Mouse (Mus musculus) limb, embryonic 15.5 days (tissue): ENCODE data around the gene Scd4. TPM values are rescaled to one million over a fixed set of nuclear protein-coding genes. Genes with fewer than 3 reads are reported as not detected.

ENCODE experiments used
- ATAC-seq: fragments of 200-750 bp; cut with Nextera tagmentation; 2 replicates; pipeline ENCODE4 v1.8.0; 2017; ENCODE audit warnings: low read depth, moderate TSS enrichment; ENCODE audit not compliant: insufficient number of reproducible peaks, low FRiP score, low TSS enrichment
- H3K27ac ChIP-seq: fragments of 300-500 bp; sonication (generic); 2 replicates; pipeline ENCODE4 v1.5.1; 2015; ENCODE audit warnings: moderate library complexity, mild to moderate bottlenecking, inconsistent platforms
- H3K27me3 ChIP-seq: fragments of 300-500 bp; sonication (generic); 2 replicates; pipeline ENCODE4 v1.6.1; 2015; ENCODE audit warnings: inconsistent platforms
- H3K36me3 ChIP-seq: fragments of 300-500 bp; sonication (generic); 2 replicates; pipeline ENCODE4 v1.6.1; 2015; ENCODE audit warnings: inconsistent platforms
- H3K4me1 ChIP-seq: fragments of 300-500 bp; sonication (generic); 2 replicates; pipeline ENCODE4 v1.6.1; 2015; ENCODE audit warnings: inconsistent platforms
- H3K4me2 ChIP-seq: fragments of 300-500 bp; sonication (generic); 2 replicates; pipeline ENCODE4 v1.6.1; 2015; ENCODE audit warnings: mild to moderate bottlenecking, inconsistent platforms
- H3K4me3 ChIP-seq: fragments of 300-500 bp; sonication (generic); 2 replicates; pipeline ENCODE4 v1.5.1; 2015; ENCODE audit warnings: mild to moderate bottlenecking, inconsistent platforms
- H3K9ac ChIP-seq: fragments of 300-500 bp; sonication (generic); 2 replicates; pipeline ENCODE4 v1.6.1; 2015; ENCODE audit warnings: inconsistent platforms
- H3K9me3 ChIP-seq: fragments of 300-500 bp; sonication (generic); 2 replicates; pipeline ENCODE4 v1.6.1; 2016; ENCODE audit warnings: inconsistent platforms
- WGBS: fragments of 180-500 bp; shearing (Covaris S2); methylation state at CpG from one replicate; pipeline ENCODE4 v1.1.7; 2015; 5-methylcytosine and 5-hydroxymethylcytosine counted together
- polyA plus RNA-seq: library from polyadenylated mRNA; unstranded; fragments of >200 nt; fragmentation: Nextera tagmentation; extraction: Ambion mirVana; gene quantifications from 2 replicates; pipeline ENCODE4 v1.2.1, GENCODE M21; 2015

Scd4 gene
- polyA plus RNA-seq: 0.20 and 0.41 TPM in 2 replicates

GRCm38 (mm10) chr19:44332833-44333623 is at the start of gene Scd4:
Gene Scd4 (plus strand): TSS chr19:44333092.
- no peak for ATAC-seq
- no peaks in the 10 kb centered on the region for H3K36me3 ChIP-seq
- WGBS: 87% methylated on average over 10 of the region's 10 CpGs

GRCm38 (mm10) chr19:44283157-44284024 is 49.5 kb upstream of the Scd4 start:
- WGBS: 21% methylated on average over 15 of the region's 15 CpGs
- peak overlapping the region; percentile 27; the same call in 1 of the 2 replicates for H3K9ac ChIP-seq
- H3K4me2 ChIP-seq: peak overlapping the region; percentile 75
- no peaks in the 10 kb centered on the region for H3K27me3 ChIP-seq
- no peaks in the 10 kb centered on the region for H3K36me3 ChIP-seq
- H3K4me3 ChIP-seq: peak overlapping the region; percentile 44
- H3K4me1 ChIP-seq: peaks cover 49% of the 10 kb centered on the region
- no peaks in the 10 kb centered on the region for H3K9me3 ChIP-seq
- no peak for ATAC-seq
- H3K27ac ChIP-seq: peak overlapping the region; percentile 97

More at GRCm38 (mm10) chr19:44332833-44333623, at the start of gene Scd4:
- Histone ChIP-seq H3K27ac (no peak within 1 kb of the TSS), H3K27me3 (no peaks in the 10 kb centered on the region), H3K9me3 (no peaks in the 10 kb centered on the region), H3K4me2 (no peak within 1 kb of the TSS), H3K9ac (no peak within 1 kb of the TSS), H3K4me3 (no peak within 1 kb of the TSS), H3K4me1 (no peaks in the 10 kb centered on the region; the same call in 1 of the 2 replicates)

- Histone ChIP-seq H3K4me2 (peak overlapping the region; percentile 75), H3K9me3 (no peaks in the 10 kb centered on the region), H3K9ac (peak overlapping the region; percentile 31), H3K36me3 (no peaks in the 10 kb centered on the region), H3K27me3 (no peaks in the 10 kb centered on the region), H3K4me3 (peak overlapping the region; percentile 44), H3K27ac (peak overlapping the region; percentile 97), H3K4me1 (peaks cover 49% of the 10 kb centered on the region)
- under 1% methylated on average over 38 of the region's 38 CpGs for WGBS
- peak; percentile 100 for ATAC-seq
Observed at GRCm38 (mm10) chr19:44284025-44284695, 48.7 kb upstream of the Scd4 start.

- peak overlapping the region; percentile 75 for H3K4me2 ChIP-seq
- ATAC-seq: 0 out of 2 replicates have a peak, but pooled peaks have one; percentile 28
- WGBS: 3% methylated on average over 11 of the region's 11 CpGs
- H3K27me3 ChIP-seq: no peaks in the 10 kb centered on the region
- peak overlapping the region; percentile 44 for H3K4me3 ChIP-seq
- peak overlapping the region; percentile 97 for H3K27ac ChIP-seq
- H3K4me1 ChIP-seq: peaks cover 49% of the 10 kb centered on the region
- H3K36me3 ChIP-seq: no peaks in the 10 kb centered on the region
- no peaks in the 10 kb centered on the region for H3K9me3 ChIP-seq
- H3K9ac ChIP-seq: peak overlapping the region; percentile 31
Observed at GRCm38 (mm10) chr19:44284723-44285122, 48.2 kb upstream of the Scd4 start.

GRCm38 (mm10) chr19:44285554-44285953 is 47.3 kb upstream of the Scd4 start:
- H3K9me3 ChIP-seq: no peaks in the 10 kb centered on the region
- peaks cover 44% of the 10 kb centered on the region for H3K4me1 ChIP-seq
- no peaks in the 10 kb centered on the region for H3K36me3 ChIP-seq
- ATAC-seq: no peak
- no peak overlapping the region for H3K4me2 ChIP-seq
- 93% methylated on average over 8 of the region's 8 CpGs for WGBS
- no peak overlapping the region for H3K9ac ChIP-seq
- H3K27me3 ChIP-seq: no peaks in the 10 kb centered on the region
- no peak overlapping the region for H3K4me3 ChIP-seq
- H3K27ac ChIP-seq: no peak overlapping the region

- no peak for ATAC-seq
- H3K27me3 ChIP-seq: no peaks in the 10 kb centered on the region
- no peak overlapping the region for H3K4me2 ChIP-seq
- no peaks in the 10 kb centered on the region for H3K9me3 ChIP-seq
- WGBS: 39% methylated on average over 2 of the region's 2 CpGs
- H3K4me1 ChIP-seq: peaks cover 39% of the 10 kb centered on the region
- no peak overlapping the region for H3K9ac ChIP-seq
- no peaks in the 10 kb centered on the region for H3K36me3 ChIP-seq
- no peak overlapping the region for H3K4me3 ChIP-seq
- H3K27ac ChIP-seq: no peak overlapping the region
Observed at GRCm38 (mm10) chr19:44286109-44286508, 46.8 kb upstream of the Scd4 start.

- Histone ChIP-seq H3K4me3 (no peak overlapping the region), H3K9ac (no peak overlapping the region), H3K4me2 (no peak overlapping the region), H3K27ac (no peak overlapping the region), H3K4me1 (peaks cover 34% of the 10 kb centered on the region), H3K27me3 (no peaks in the 10 kb centered on the region), H3K36me3 (no peaks in the 10 kb centered on the region), H3K9me3 (no peaks in the 10 kb centered on the region)
- WGBS: 74% methylated on average over 11 of the region's 11 CpGs
- ATAC-seq: no peak
Observed at GRCm38 (mm10) chr19:44287415-44288110, 45.3 kb upstream of the Scd4 start.

GRCm38 (mm10) chr19:44292083-44292482 is 40.8 kb upstream of the Scd4 start:
- 85% methylated on average over 2 of the region's 2 CpGs for WGBS
- Histone ChIP-seq H3K9me3 (no peaks in the 10 kb centered on the region), H3K9ac (no peak overlapping the region), H3K4me3 (no peak overlapping the region), H3K27ac (peak overlapping the region; percentile 97; the same call in 1 of the 2 replicates), H3K4me1 (peaks cover 31% of the 10 kb centered on the region), H3K36me3 (peaks cover 18% of the 10 kb centered on the region), H3K4me2 (no peak overlapping the region), H3K27me3 (no peaks in the 10 kb centered on the region)
- ATAC-seq: no peak

GRCm38 (mm10) chr19:44292483-44292882 is 40.4 kb upstream of the Scd4 start:
- Histone ChIP-seq H3K4me3 (no peak overlapping the region), H3K9ac (no peak overlapping the region), H3K4me1 (peaks cover 35% of the 10 kb centered on the region), H3K4me2 (peak overlapping the region; percentile 84), H3K27ac (peak overlapping the region; percentile 97), H3K36me3 (peaks cover 22% of the 10 kb centered on the region), H3K9me3 (no peaks in the 10 kb centered on the region), H3K27me3 (no peaks in the 10 kb centered on the region)
- ATAC-seq: no peak
- 65% methylated on average over 3 of the region's 3 CpGs for WGBS

- Histone ChIP-seq H3K36me3 (peaks cover 29% of the 10 kb centered on the region), H3K9me3 (no peaks in the 10 kb centered on the region), H3K27me3 (no peaks in the 10 kb centered on the region), H3K4me2 (peak within 1 kb of the TSS; percentile 84), H3K4me3 (peak within 1 kb of the TSS; percentile 80), H3K27ac (peak within 1 kb of the TSS; percentile 97), H3K9ac (peak within 1 kb of the TSS; percentile 87), H3K4me1 (peaks cover 42% of the 10 kb centered on the region)
- ATAC-seq: peak; percentile 6; the same call in 1 of the 2 replicates
- 3% methylated on average over 21 of the region's 21 CpGs for WGBS
Observed at GRCm38 (mm10) chr19:44292941-44293768, 39.7 kb upstream of the Scd4 start, which contains the start of gene Scd2. Gene Scd2 (plus strand): TSS chr19:44293674.
